Mouse (Mus musculus): ENCODE data around the gene Zfp869.
"Not testable (repeated sequence)": the region's sequence is repeated elsewhere in the genome, so short reads cannot be mapped to it uniquely, and the experiment has no call there.

Gene Zfp869

DNA sequence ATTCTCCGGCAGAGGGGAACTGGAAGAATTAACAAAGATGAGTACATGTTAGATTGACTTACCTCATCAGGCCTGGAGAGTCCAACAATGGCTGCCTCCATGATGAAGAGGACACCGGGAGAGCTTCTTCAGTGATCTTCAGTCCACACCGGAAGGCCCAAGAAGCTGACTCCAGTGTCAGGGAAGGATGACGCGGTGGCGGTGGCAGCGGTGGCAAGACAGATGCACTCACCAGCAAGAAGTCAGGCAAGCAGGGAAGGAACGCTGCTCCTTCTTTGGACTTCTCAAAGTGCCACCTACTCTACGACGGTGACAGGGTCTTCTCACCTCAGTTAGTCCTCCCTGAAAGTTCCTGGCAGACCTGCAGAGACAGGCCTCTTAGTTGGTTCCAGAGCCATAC, at the start of gene Zfp869:
Gene Zfp869 (minus strand): TSS at position 101 of the 400 bp plus-strand sequence.
- DNase-seq: not testable (repeated sequence)

- DNase-seq: no peak
Measured at GRCm38 (mm10) chr8:69758316-69758715, 47.8 kb upstream of the Zfp869 start.

DNA sequence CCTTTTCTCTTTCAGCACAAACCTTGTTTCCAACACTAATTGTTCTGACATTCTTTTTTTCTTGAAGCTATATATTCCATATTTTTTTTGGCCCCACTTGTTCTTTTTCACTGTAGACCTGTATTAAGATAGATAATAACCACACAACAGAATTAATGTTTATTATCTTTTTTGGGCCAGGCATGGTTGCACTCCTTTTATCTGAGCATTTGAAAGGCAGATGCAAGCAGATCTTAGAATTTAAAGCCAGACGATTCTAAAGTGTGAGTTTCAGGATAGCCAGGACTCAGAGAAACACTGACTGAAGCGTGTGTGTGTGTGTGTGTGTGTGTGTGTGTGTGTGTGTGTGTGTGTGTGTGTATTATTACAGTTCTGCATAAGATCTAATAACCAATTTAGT, 41.9 kb upstream of the Zfp869 start:
- no peak for DNase-seq

DNA sequence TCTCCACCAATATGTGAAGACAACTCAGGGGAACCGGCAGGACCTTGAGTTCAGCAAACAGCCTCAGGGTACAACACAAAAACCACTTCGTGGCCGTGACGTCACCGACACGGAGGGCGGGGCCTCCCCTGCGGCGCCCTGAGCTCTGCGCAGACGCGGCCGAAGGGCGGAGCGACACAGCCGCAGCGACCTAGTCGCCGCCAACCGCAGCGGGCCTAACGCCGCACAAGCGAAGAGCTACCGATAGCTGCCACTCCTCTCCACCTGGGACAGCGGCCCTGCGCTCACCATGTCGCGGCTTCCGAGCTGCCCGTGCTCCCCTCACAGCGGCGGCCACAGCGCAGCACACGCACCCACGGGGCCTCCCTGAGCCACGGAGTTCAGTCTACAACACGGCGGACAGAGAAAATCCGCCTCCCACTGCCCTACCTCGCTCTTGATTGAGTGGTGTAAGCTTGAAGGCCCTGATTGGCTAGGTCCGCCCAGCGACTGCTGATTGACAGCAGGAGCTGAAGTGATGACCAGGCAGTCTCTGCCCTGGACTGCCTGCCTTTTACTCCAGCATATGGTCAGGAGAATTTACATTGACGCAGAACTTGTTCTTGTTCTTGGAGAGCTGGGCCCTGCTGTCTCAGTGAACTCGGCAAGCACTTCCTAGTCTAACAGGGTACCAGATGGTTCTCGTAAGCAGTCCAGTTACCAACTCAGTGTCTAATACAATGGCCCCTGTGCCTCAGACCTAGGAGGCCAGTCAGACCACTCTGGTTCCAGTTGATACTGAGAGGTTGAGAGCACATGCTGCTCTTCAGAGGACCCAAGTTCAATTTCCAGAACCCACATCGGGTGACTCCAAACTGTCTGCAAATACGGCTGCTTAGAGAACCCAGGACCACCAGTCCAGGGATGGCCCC, 39.3 kb upstream of the Zfp869 start, which contains the start of gene Zfp963:
Gene Zfp963 (minus strand): TSS at position 427 of the 911 bp plus-strand sequence.
- DNase-seq: peak; percentile 98

DNA sequence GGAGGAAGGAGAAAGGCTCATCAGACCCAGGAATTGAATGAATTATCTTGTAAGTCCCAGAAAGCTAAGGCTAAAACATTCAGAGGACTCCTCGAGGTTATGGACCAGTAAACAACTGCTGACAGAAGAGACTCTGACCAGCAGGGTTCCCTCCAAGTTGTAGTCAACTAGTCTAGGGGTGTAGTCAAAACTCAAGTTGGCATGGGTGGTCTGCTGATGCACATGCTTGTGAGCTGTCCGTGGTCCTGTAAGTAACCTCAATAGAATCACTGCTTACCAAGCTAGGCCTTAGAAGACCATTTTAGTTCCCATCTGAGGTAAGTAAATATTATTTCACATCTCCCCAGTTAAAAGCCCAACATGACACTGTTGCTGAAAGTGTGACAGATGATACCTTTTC, 30.7 kb upstream of the Zfp869 start:
- DNase-seq: no peak

- DNase-seq: no peak
Measured at GRCm38 (mm10) chr8:69740763-69741162, 30.2 kb upstream of the Zfp869 start.

- DNase-seq: no peak
Measured at GRCm38 (mm10) chr8:69735495-69735894, 25.0 kb upstream of the Zfp869 start.

DNA sequence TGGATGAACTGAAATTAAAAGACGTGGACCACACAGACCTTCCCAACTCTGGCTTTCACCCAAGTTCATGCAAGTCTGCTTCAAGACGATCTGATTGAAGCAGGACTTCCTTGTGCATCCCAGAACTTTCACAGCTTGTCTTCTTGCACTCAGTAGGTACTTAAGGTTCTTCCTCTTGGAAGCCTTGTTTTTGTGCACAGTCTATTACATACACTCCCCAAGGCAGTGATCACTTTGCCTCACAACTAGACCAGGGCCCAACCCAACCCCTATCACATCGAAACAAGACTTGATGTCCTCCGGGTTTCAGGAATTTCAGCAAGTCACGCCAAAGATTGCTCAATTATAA, 6.7 kb upstream of the Zfp869 start:
- DNase-seq: no peak

DNA sequence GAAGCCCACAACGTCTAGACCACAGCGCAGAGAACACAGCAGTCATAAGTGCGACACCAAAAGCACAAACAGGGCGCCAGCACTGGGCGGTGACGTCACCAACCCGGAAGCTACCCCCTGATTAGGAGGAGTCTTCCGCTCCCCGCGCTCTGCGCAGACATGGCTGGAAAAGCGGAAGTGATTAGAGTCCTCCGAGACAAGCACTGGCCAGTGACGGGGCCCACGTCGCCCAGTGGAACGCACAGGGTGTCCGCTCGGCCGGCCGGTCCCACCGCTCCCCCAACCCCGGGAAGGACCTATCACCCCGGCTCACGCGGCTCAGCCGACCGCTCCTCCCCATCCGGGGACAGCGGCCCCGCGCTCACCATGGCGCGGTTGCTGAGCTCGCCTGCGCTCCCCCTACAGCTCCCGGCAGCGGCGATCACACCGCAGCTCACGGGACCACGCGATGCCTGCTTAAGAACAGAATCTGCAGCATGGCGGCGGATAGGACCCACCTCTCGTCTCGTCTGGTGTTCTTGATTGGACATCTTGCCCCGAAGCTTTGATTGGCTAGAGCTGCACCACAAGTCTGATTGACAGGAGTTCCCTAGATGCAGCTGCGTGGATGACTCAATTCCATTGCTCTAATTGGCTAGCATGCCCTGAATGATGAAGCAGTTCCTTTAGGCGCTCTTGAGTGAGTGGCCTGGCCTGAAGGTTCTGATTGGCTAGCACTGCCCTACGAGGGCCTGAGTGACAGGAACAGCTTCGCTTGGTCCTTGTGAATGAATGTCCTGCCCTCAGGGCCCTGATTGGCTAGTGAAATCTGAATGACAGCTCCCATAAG, 6.1 kb upstream of the Zfp869 start:
- DNase-seq: peak; percentile 95

- no peak for DNase-seq
Measured at GRCm38 (mm10) chr8:69715366-69715765, 4.8 kb upstream of the Zfp869 start.

GRCm38 (mm10) chr8:69713516-69713915, 3.0 kb upstream of the Zfp869 start:
- no peak for DNase-seq

GRCm38 (mm10) chr8:69701810-69702209, 8.7 kb downstream of the Zfp869 start:
- peak; percentile 17 for DNase-seq

DNA sequence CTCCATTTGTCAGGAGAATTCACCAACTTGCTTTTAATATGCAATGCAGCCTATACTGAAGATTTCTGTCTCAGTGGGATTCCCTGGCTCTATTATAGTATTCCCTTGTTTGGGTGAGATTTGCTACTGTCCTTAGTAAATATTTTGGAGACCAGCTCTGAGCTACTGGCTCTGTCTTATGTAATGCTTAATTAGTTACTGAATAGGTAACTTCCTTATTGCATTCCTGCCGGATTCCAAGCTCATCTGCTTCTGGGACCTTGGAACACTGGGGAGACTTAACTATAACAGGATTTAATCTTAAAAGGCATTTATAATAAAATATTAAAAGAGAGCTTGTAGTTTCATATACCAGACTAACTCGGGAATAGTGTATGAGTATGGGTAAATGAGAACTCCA, 45.5 kb downstream of the Zfp869 start:
- DNase-seq: not testable (repeated sequence)

DNA sequence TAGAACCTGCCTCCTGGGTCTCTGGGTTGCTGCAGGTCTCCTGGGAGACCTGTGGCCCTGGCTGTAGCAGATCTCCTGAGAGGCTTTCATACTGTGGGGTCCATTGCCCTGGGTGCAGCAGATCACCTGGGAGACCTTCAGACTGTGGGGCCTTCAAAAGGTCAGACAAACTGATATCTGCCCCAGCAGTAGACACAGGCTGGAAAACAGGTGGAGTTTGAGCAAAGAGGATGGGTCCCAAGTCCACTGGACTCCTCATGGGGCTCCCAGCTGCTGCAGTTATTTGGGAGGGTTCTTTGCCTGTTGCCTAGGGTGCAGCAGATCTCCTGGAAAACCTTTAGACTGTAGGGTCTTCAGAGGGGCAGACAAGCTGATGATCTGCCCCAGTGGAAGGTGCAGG, 49.2 kb downstream of the Zfp869 start:
- DNase-seq: no peak

All from thymus, postnatal 14 days (tissue).